ENCODE assay signal across 35 mouse cellular contexts in genomic region chr1:134047431-134047830, GRCm38 (mm10). TPM values are rescaled to one million over a fixed set of nuclear protein-coding genes. Genes with fewer than 3 reads are reported as not detected.
"Had no signal": no experiment of that assay in that cellular context is flagged by ENCODE, and none has a peak within 500 bp of the region (broad histone marks: within the 10 kb centered on the region; RNA-seq: fewer than 3 reads in every experiment).

No protein-coding gene starts in this region.

- H3K27ac ChIP-seq: heart, embryonic 10.5 days; heart, embryonic 13.5 days; heart, embryonic 15.5 days; hindbrain, embryonic 10.5 days; hindbrain, embryonic 12.5 days; hindbrain, embryonic 13.5 days; hindbrain, embryonic 14.5 days; hindbrain, embryonic 15.5 days; hindbrain, postnatal 0 days; intestine, embryonic 15.5 days; kidney, embryonic 15.5 days; kidney, postnatal 0 days; layer of hippocampus, adult 2 months had no signal

- H3K9me3 ChIP-seq: heart, embryonic 10.5 days; heart, embryonic 12.5 days; heart, embryonic 13.5 days; heart, embryonic 15.5 days; hindbrain, embryonic 10.5 days; hindbrain, embryonic 12.5 days; hindbrain, embryonic 13.5 days; hindbrain, embryonic 15.5 days; intestine, embryonic 15.5 days; kidney, embryonic 15.5 days had no signal

- DNase-seq: heart, postnatal 10 days; heart, postnatal 14 days; heart, postnatal 4 days; kidney, adult 11 months; kidney, adult 18-20 months; kidney, adult 2 months; kidney, adult 8-10 months; kidney, adult 9 months; kidney, postnatal 10 days; kidney, postnatal 14 days; kidney, postnatal 25 days; kidney, postnatal 36 days; kidney, postnatal 4 days; layer of hippocampus, adult 9-11 months; layer of hippocampus, postnatal 36 days had no signal

- H3K4me3 ChIP-seq: heart, embryonic 10.5 days; heart, embryonic 12.5 days; heart, embryonic 13.5 days; heart, embryonic 15.5 days; hindbrain, embryonic 10.5 days; hindbrain, embryonic 12.5 days; hindbrain, embryonic 13.5 days; hindbrain, embryonic 15.5 days; intestine, embryonic 15.5 days; kidney, embryonic 15.5 days; layer of hippocampus, adult 2 months had no signal

- H3K4me1 ChIP-seq: intestine, embryonic 15.5 days had no signal

- H3K27me3 ChIP-seq: hindbrain, embryonic 12.5 days; hindbrain, embryonic 15.5 days; intestine, embryonic 15.5 days had no signal

- ATAC-seq: hindbrain, embryonic 16.5 days; hindbrain, postnatal 0 days; inflammation-experienced regulatory T-cells, adult 6 months; intestine, embryonic 15.5 days; intestine, embryonic 16.5 days; intestine, postnatal 0 days had no signal

- H3K9ac ChIP-seq: heart, embryonic 12.5 days; heart, embryonic 15.5 days; hindbrain, embryonic 12.5 days; hindbrain, embryonic 14.5 days; hindbrain, embryonic 15.5 days; intestine, embryonic 15.5 days had no signal

- H3K4me2 ChIP-seq: heart, embryonic 11.5 days; heart, embryonic 12.5 days; heart, embryonic 13.5 days; heart, embryonic 15.5 days; hindbrain, embryonic 12.5 days; hindbrain, embryonic 13.5 days; hindbrain, embryonic 14.5 days; hindbrain, embryonic 15.5 days; intestine, embryonic 15.5 days; kidney, embryonic 15.5 days had no signal

- H3K36me3 ChIP-seq: heart, embryonic 10.5 days; heart, embryonic 12.5 days; heart, embryonic 13.5 days; heart, embryonic 15.5 days; hindbrain, embryonic 10.5 days; hindbrain, embryonic 12.5 days; hindbrain, embryonic 13.5 days; hindbrain, embryonic 15.5 days; intestine, embryonic 15.5 days; kidney, embryonic 15.5 days had no signal

RNA-seq across cellular contexts. Expression of gene Fmod, which starts 10.4 kb away (rescaled TPM):
- total RNA-seq: hematopoietic stem cell, adult 5-6 weeks had no signal
- polyA plus RNA-seq: inflammation-experienced regulatory T-cells, adult 6 months had no signal
